ENCODE assay signal across 30 mouse cellular contexts in genomic region chr5:31762773-31763172, GRCm38 (mm10).
DNase-seq lines count a peak whose midpoint lies in the region; ATAC-seq and TF ChIP-seq lines count a peak whose summit lies in the region.
"Had no signal": no experiment of that assay in that cellular context is flagged by ENCODE, and none has a peak within 500 bp of the region (broad histone marks: within the 10 kb centered on the region; RNA-seq: fewer than 3 reads in every experiment).

No protein-coding gene starts in this region.

- no peak overlapping the region for H3K27ac ChIP-seq in kidney, adult 2 months (ENCODE audit: insufficient read depth, low read depth, low read length)
- H3K27ac ChIP-seq in kidney, embryonic 16.5 days (ENCODE audit: low read length) = no peak overlapping the region
- H3K27ac ChIP-seq in intestine, embryonic 16.5 days (ENCODE audit: low read length) = peak overlapping the region; percentile 68
- no peak overlapping the region for H3K27ac ChIP-seq in stomach, postnatal 0 days (replicated peaks)
- no peak overlapping the region for H3K27ac ChIP-seq in thymus, adult 2 months (ENCODE audit: control insufficient read depth, insufficient read depth, low read length)
- H3K27ac ChIP-seq in forebrain, embryonic 10.5 days = no peak overlapping the region
- H3K27ac ChIP-seq: embryonic facial prominence, embryonic 10.5 days; embryonic facial prominence, embryonic 13.5 days; forebrain, embryonic 12.5 days; forebrain, embryonic 15.5 days; heart, embryonic 15.5 days; hindbrain, embryonic 10.5 days; hindbrain, embryonic 13.5 days had no signal

- no peaks in the 10 kb centered on the region for H3K27me3 ChIP-seq in kidney, adult 2 months (replicated peaks; ENCODE audit: control insufficient read depth, insufficient read depth, low read length)
- H3K27me3 ChIP-seq in kidney, embryonic 16.5 days (ENCODE audit: insufficient read depth, low read length) = no peaks in the 10 kb centered on the region
- H3K27me3 ChIP-seq in intestine, embryonic 16.5 days (replicated peaks; ENCODE audit: control insufficient read depth, insufficient read depth, low read length) = no peaks in the 10 kb centered on the region
- no peaks in the 10 kb centered on the region for H3K27me3 ChIP-seq in stomach, postnatal 0 days (ENCODE audit: control insufficient read depth, insufficient read depth, low read length)
- no peaks in the 10 kb centered on the region for H3K27me3 ChIP-seq in thymus, adult 2 months (ENCODE audit: control insufficient read depth, insufficient read depth, low read length)
- no peaks in the 10 kb centered on the region for H3K27me3 ChIP-seq in forebrain, embryonic 10.5 days (ENCODE audit: poor library complexity, severe bottlenecking)
- H3K27me3 ChIP-seq: CH12.LX; embryonic facial prominence, embryonic 13.5 days; forebrain, embryonic 12.5 days; forebrain, embryonic 15.5 days; heart, embryonic 12.5 days; heart, embryonic 15.5 days; hindbrain, embryonic 13.5 days; Patski had no signal

- peak; percentile 38 for DNase-seq in kidney, adult 2 months
- DNase-seq in 3T3-L1 (ENCODE audit: low read depth, low spot score) = peak; percentile 13
- peak; percentile 34 for DNase-seq in stomach, postnatal 0 days (ENCODE audit: low spot score)
- no peak for DNase-seq in thymus, adult 2 months
- no peak for DNase-seq in adrenal gland, adult 8-10 months
- no peak for DNase-seq in forebrain, embryonic 10.5 days (ENCODE audit: extremely low spot score, low spot score)
- DNase-seq: adrenal gland, postnatal 14 days; B cell, adult 2 months; cerebellum, adult 11 months; cerebellum, adult 2 months; cerebellum, adult 9-11 months; cerebellum, postnatal 25 days; gastrocnemius, postnatal 25 days; heart, adult 18-20 months; heart, postnatal 10 days; heart, postnatal 36 days had no signal

- TF ChIP-seq CTCF in kidney, adult 2 months (conservative IDR thresholded peaks at IDR 0.05; ENCODE audit: insufficient read depth, insufficient read length, low read depth, low read length) = no peak
- TF ChIP-seq CTCF in stomach, postnatal 0 days (IDR thresholded peaks at IDR 0.05; ENCODE audit: low read depth) = 0 out of 2 replicates have a peak, but pooled peaks have one; percentile 5
- TF ChIP-seq CTCF in thymus, adult 2 months (IDR thresholded peaks at IDR 0.05; ENCODE audit: borderline replicate concordance, control insufficient read depth, extremely low read depth, insufficient read depth, low read length, poor library complexity) = no peak

- H3K4me2 ChIP-seq in kidney, embryonic 16.5 days (replicated peaks; ENCODE audit: low read depth, low read length) = no peak overlapping the region
- no peak overlapping the region for H3K4me2 ChIP-seq in intestine, embryonic 16.5 days (ENCODE audit: low read depth, low read length)
- no peak overlapping the region for H3K4me2 ChIP-seq in stomach, postnatal 0 days (replicated peaks; ENCODE audit: low read depth)
- H3K4me2 ChIP-seq: embryonic facial prominence, embryonic 13.5 days; forebrain, embryonic 12.5 days; forebrain, embryonic 15.5 days; heart, embryonic 12.5 days; heart, embryonic 15.5 days; hindbrain, embryonic 13.5 days had no signal

- H3K9me3 ChIP-seq in kidney, embryonic 16.5 days (ENCODE audit: low read length) = no peaks in the 10 kb centered on the region
- H3K9me3 ChIP-seq in intestine, embryonic 16.5 days (ENCODE audit: control insufficient read depth, low read length) = no peaks in the 10 kb centered on the region
- H3K9me3 ChIP-seq in stomach, postnatal 0 days (ENCODE audit: control insufficient read depth, low read length) = no peaks in the 10 kb centered on the region
- no peaks in the 10 kb centered on the region for H3K9me3 ChIP-seq in forebrain, embryonic 10.5 days
- H3K9me3 ChIP-seq: embryonic facial prominence, embryonic 10.5 days; embryonic facial prominence, embryonic 13.5 days; forebrain, embryonic 12.5 days; forebrain, embryonic 15.5 days; G1E; heart, embryonic 12.5 days; heart, embryonic 15.5 days; hindbrain, embryonic 10.5 days; hindbrain, embryonic 13.5 days had no signal

- no peak overlapping the region for H3K9ac ChIP-seq in kidney, embryonic 16.5 days (replicated peaks; ENCODE audit: low read length)
- H3K9ac ChIP-seq in intestine, embryonic 16.5 days (ENCODE audit: low read depth, low read length) = no peak overlapping the region
- no peak overlapping the region for H3K9ac ChIP-seq in stomach, postnatal 0 days (ENCODE audit: low read length)
- H3K9ac ChIP-seq: embryonic facial prominence, embryonic 13.5 days; forebrain, embryonic 12.5 days; forebrain, embryonic 15.5 days; heart, embryonic 12.5 days; heart, embryonic 15.5 days; hindbrain, embryonic 13.5 days had no signal

- no peaks in the 10 kb centered on the region for H3K36me3 ChIP-seq in kidney, adult 2 months (ENCODE audit: control insufficient read depth, insufficient read depth, low read length)
- no peaks in the 10 kb centered on the region for H3K36me3 ChIP-seq in kidney, embryonic 16.5 days (ENCODE audit: insufficient read depth, low read length)
- H3K36me3 ChIP-seq in intestine, embryonic 16.5 days (ENCODE audit: control insufficient read depth, insufficient read depth, low read length) = no peaks in the 10 kb centered on the region
- H3K36me3 ChIP-seq in stomach, postnatal 0 days (ENCODE audit: control insufficient read depth, insufficient read depth, low read length) = no peaks in the 10 kb centered on the region
- no peaks in the 10 kb centered on the region for H3K36me3 ChIP-seq in thymus, adult 2 months (ENCODE audit: control insufficient read depth, insufficient read depth, low read length)
- no peaks in the 10 kb centered on the region for H3K36me3 ChIP-seq in forebrain, embryonic 10.5 days (replicated peaks)
- H3K36me3 ChIP-seq: embryonic facial prominence, embryonic 10.5 days; embryonic facial prominence, embryonic 13.5 days; forebrain, embryonic 12.5 days; forebrain, embryonic 15.5 days; heart, embryonic 12.5 days; heart, embryonic 15.5 days; hindbrain, embryonic 10.5 days; hindbrain, embryonic 13.5 days had no signal

- ATAC-seq in kidney, embryonic 16.5 days (ENCODE audit: low FRiP score, low TSS enrichment) = no peak
- ATAC-seq in intestine, embryonic 16.5 days = peak; percentile 82
- peak; percentile 57; the same call in 1 of the 2 replicates for ATAC-seq in stomach, postnatal 0 days (ENCODE audit: low FRiP score, low TSS enrichment)
- ATAC-seq: forebrain, embryonic 15.5 days; hindbrain, embryonic 16.5 days; Patski had no signal

- H3K4me3 ChIP-seq in kidney, adult 2 months (ENCODE audit: insufficient read depth, low read depth, low read length) = no peak overlapping the region
- no peak overlapping the region for H3K4me3 ChIP-seq in kidney, embryonic 16.5 days (ENCODE audit: low read length)
- no peak overlapping the region for H3K4me3 ChIP-seq in intestine, embryonic 16.5 days (ENCODE audit: low read length)
- no peak overlapping the region for H3K4me3 ChIP-seq in stomach, postnatal 0 days (ENCODE audit: low read depth, low read length)
- no peak overlapping the region for H3K4me3 ChIP-seq in thymus, adult 2 months (ENCODE audit: control insufficient read depth, insufficient read depth, low read length)
- no peak overlapping the region for H3K4me3 ChIP-seq in forebrain, embryonic 10.5 days
- H3K4me3 ChIP-seq: embryonic facial prominence, embryonic 10.5 days; embryonic facial prominence, embryonic 13.5 days; forebrain, embryonic 12.5 days; forebrain, embryonic 15.5 days; heart, embryonic 12.5 days; heart, embryonic 15.5 days; hindbrain, embryonic 10.5 days; hindbrain, embryonic 13.5 days had no signal

- peaks cover 4% of the 10 kb centered on the region; the same call in 1 of the 2 replicates for H3K4me1 ChIP-seq in kidney, adult 2 months (ENCODE audit: control insufficient read depth, insufficient read depth, low read length)
- H3K4me1 ChIP-seq in kidney, embryonic 16.5 days (ENCODE audit: insufficient read depth, low read length) = no peaks in the 10 kb centered on the region
- H3K4me1 ChIP-seq in intestine, embryonic 16.5 days (ENCODE audit: control insufficient read depth, insufficient read depth, low read length) = no peaks in the 10 kb centered on the region
- H3K4me1 ChIP-seq in stomach, postnatal 0 days (replicated peaks; ENCODE audit: control insufficient read depth, insufficient read depth) = no peaks in the 10 kb centered on the region
- H3K4me1 ChIP-seq in thymus, adult 2 months (replicated peaks; ENCODE audit: control insufficient read depth, insufficient read depth, low read length) = no peaks in the 10 kb centered on the region
- H3K4me1 ChIP-seq in forebrain, embryonic 10.5 days = peaks cover 12% of the 10 kb centered on the region
- H3K4me1 ChIP-seq: embryonic facial prominence, embryonic 13.5 days; forebrain, embryonic 15.5 days had no signal

- 33% methylated on average over 1 of the region's 1 CpGs for WGBS in kidney, adult 2 months
- 65% methylated on average over 1 of the region's 1 CpGs for WGBS in kidney, embryonic 16.5 days
- 59% methylated on average over 1 of the region's 1 CpGs for WGBS in intestine, embryonic 16.5 days
- WGBS in stomach, postnatal 0 days = 56% methylated on average over 1 of the region's 1 CpGs
- WGBS in thymus, adult 2 months = 97% methylated on average over 1 of the region's 1 CpGs
- 91% methylated on average over 1 of the region's 1 CpGs for WGBS in forebrain, embryonic 10.5 days

- TF ChIP-seq EP300 in stomach, postnatal 0 days (optimal IDR thresholded peaks at IDR 0.05) = no peak

- no peak for TF ChIP-seq POLR2A in kidney, adult 2 months (IDR thresholded peaks at IDR 0.05; ENCODE audit: low read depth, low read length)
- no peak for TF ChIP-seq POLR2A in thymus, adult 2 months (IDR thresholded peaks at IDR 0.05; ENCODE audit: control insufficient read depth, extremely low read depth, insufficient read depth, low read length, poor library complexity)

Comparison
In these comparisons a context has a peak if more than half of its experiments do, and no peak if none do; other contexts are left out.
1. DNase-seq: peak in kidney, adult 2 months (single experiment), 3T3-L1 (single experiment) and stomach, postnatal 0 days (single experiment); none in thymus, adult 2 months (single experiment), adrenal gland, adult 8-10 months (single experiment) and forebrain, embryonic 10.5 days (single experiment).